Mouse (Mus musculus) right cerebral cortex, postnatal 25 days (tissue): ENCODE measurements around the gene Pla2g6.
A peak's percentile ranks its signal among the peaks of the same experiment; 100 is the strongest.

ENCODE experiments used
- DNase-seq: peaks from one replicate; pipeline ENCODE4 v3.0.0; 2022

Pla2g6 gene

DNA sequence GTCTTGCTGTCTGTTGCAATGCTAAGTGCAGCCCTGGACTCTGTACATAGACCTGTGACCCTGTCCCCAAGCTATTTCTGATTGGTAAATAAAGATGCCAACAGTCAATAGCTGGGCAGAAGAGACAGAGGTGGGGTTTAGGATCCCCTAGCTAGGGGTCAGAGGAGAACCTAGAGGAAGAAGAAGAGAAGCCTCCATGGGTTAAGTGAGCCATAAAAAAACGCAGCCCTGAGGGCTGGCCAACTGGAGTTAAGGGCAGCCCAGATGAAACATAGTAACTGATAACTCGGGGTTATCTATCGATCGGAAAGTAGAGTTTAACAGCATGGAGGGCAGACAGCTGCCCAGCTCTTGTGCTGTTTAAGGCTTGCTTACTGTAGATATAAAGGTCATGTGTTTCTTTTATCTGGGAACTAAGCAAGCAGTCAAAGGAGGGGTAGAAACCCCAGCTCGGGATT, 6.4 kb downstream of the Pla2g6 start:
- no peak for DNase-seq

DNA sequence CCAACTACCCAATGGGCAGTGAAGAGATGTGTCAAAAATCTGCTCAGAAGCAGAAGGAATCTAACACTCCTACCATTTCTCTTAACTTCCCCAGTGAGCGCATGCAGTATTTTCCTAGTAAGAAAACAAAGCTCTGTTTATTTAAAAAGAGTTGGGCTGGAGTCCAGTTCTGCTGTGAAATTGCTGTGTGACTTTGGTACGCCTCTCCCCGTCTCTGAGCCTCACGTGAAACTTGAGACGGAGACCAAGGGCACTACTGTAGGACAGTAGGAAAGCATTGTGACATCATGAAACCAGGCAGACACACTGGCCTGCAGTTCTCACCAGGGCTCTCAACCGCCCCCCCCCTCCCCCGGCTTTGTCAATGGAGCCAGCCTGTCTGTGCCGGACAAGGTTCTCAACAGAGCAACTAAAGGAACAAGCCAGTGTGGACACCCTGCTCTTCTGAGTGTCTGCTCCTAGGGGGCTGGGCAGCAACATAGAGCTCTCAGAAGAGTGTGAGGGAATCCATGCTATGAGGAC, 14.3 kb downstream of the Pla2g6 start:
- DNase-seq = no peak

DNA sequence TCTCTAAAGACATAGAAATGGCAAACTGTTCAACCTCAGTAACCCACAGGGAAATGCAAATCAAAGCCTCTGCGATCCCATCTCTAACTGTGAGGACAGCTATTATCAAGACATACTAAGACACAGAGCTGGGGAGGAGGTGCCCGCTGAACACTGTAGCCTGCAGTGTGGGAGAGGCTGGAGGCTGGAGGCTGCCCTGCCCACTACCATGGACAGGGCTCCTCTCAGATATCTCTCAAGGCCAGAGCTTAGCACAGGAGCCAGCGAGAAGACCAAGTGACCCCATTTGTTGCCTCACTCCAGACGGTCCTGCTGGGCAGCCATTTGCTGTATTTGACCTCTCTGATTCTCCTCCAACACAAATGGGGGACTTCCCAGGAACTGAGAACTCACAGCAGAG, 20.3 kb downstream of the Pla2g6 start:
- DNase-seq = no peak

DNA sequence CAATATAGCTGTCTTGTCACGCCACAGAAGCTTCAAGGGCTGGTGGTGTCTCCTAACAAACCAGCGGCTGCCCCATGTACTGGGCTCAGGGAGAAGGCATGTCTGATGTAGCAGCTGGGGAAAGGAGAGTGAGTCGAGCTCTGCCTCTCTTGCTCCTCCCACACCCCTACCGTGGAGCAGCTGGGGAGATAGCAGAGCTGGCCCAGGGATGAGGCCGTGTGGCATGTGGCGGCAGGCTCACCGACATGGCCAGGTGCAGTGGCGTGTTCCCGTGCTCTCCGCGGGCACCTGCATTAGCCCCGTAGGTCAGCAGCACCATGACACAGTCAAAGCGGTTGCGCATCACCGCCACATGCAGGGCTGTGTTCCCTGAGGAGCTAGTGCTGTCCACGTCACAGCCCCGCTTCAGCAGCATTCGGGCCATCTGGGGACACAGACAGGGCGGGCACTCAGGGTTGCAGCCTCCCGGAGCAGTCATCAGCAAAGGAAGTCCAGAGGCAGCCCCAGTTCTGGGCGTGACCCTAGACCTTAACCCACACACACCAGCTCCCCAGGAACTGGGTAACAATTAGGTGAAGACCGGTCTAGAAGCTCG, 22.1 kb downstream of the Pla2g6 start:
- no peak for DNase-seq

DNA sequence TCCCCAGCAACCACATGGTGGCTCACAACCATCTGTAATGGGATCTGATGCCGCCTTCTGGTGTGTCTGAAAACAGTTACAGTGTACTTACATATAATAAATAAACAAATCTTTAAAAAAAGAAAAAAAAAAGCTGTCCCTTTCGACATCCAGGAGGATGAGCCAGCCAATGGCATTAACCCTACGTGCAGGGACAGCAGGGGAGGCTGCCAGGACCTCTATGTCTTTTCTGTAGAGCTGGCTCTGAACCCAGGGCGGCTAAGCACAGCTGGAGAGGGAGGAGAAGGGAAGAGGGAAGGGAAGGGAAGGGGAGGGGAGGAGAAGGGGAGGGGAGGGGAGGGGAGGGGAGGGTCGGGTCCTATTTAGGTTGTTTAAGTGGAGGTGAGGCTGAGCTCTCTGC, 23.4 kb downstream of the Pla2g6 start:
- DNase-seq = no peak

DNA sequence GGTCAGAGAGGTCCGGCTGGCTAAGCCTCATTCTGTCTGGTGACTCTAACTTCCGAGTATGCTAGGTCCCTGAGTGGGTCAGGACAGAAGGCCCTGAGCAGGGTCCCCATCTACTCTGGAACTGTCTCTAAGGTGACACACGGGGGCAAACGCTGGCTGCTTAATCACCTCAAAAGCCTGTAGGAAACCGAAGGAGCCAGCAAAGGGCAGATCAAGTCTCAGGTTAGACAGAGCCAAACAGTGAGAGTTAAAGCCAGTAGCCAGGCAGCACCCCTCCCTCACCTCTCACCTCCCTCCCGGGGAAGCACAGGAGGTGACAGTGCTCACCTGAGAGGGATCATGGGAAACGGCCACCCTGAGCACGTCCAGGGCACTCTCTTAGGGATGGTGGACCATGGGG, 24.5 kb downstream of the Pla2g6 start:
- DNase-seq = no peak

DNA sequence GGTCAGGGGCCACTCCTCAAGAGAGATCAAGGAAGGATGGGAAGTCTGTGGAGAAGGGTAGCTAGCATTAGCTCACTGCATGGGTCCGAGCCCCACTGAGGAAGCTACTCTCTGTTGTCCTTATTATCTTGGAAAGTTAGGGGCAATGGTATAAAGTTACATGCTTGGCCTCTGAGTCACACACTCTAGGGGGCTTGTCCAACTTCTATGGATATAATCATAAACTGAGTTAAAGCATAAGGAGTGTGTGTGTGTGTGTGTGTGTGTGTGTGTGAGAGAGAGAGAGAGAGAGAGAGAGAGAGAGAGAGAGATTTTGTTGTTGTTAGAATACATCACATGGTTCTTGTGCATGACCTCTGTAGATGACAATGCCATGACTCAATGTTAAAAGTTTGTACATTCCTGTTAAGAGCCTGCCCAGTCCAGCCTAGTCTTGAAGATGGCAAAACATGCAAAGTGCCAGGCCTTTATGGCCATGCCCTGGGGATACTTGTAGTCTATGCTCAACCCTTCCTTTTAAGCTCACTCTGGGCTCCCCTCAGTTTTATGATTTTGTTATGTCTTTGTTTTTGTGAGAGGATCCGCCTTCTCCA, 28.5 kb downstream of the Pla2g6 start:
- DNase-seq = no peak

DNA sequence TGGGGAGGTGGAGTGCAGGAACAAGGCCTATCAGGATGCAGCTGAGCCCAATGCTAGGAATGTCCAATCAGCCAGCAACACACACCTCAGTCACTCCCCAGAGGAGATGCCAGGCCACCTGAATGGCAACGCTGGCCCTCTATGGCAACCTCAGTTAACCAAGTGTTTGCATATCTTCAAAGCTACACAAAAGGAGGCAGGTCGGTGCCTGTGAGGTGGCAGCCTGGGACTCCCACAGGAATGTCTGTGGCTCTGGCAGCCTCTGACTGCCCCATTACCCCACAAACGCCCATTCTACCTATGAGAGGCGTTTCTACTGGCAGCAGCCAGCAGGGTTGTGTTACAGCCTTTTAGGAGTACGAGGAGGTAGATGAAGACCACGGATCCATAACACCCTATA, 29.6 kb downstream of the Pla2g6 start:
- DNase-seq = no peak

DNA sequence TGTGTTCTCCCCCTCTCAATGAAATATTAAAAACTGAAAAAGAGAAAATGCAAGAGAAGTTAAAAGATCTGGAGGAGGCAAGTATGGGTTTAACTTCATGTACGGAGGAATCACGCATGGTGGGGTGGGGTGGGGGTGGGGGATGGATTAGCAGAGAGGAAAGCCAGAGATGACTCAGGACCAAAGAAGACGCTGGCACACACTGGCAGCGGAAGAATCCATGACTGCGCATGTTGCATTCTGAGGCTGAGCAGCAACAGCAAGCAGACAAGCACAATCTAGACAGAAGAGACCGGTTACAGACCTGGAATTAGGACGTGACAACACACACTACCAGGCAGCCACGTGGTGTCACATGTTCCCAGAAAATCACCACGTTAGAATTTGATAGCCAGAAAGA, 35.4 kb downstream of the Pla2g6 start:
- DNase-seq = no peak

DNA sequence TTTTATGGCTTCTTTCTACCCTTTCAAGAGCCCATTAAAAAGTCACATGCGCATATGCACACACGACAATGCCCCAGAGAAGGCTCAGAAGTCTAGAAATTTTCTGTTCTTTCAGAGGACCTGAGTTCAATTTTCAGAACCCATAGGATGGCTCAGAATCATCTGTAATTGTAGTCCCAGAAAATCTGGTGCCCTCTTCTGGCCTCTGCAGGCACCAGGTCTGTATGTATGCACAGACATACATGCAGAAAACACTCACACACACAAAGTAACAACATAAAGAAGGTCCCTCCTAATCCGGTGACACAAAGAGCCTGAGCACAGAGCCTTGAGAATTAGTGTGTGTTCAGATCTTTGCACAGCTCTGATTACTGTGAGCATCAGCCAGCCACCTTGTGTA, 37.9 kb downstream of the Pla2g6 start:
- DNase-seq = no peak

DNA sequence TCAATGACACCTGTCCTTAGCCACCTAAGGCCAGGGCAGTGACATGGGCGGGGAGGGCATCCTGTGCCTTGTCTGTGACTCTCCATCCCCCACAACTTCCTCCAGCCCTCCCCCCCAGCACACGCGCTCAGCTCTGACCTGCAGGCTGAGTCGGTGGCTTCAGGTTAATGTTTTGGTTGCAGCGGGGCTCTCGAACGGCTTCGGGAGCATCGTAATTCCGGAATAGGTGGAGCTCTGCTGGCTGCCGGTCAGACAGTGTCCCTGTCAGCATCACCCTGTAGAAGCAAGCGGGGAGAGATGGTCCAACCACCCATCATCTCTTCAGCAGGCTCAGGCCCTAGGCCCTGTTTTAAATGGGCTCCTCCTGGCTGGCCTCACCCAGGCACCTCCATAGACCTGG, 38.7 kb downstream of the Pla2g6 start:
- no peak for DNase-seq

DNA sequence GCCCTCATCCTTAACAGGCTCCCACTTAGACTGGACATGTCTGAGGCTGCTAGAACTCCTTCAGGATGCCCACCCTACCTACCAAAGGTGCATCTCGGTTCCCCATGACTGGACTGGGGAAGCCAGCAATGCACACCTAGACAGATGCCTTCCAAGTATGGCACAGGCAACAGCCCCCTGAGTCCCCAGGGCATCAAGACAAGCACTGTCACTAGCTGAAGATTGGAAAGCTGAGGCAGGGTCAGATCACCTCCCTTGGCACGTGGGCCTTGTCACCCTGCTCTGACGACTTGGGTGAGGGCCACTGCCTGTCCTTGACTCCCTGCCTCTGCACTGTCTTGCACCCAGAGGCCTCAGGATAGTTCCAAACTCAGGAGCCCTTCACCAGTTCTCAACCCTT, 39.8 kb downstream of the Pla2g6 start:
- DNase-seq = no peak

DNA sequence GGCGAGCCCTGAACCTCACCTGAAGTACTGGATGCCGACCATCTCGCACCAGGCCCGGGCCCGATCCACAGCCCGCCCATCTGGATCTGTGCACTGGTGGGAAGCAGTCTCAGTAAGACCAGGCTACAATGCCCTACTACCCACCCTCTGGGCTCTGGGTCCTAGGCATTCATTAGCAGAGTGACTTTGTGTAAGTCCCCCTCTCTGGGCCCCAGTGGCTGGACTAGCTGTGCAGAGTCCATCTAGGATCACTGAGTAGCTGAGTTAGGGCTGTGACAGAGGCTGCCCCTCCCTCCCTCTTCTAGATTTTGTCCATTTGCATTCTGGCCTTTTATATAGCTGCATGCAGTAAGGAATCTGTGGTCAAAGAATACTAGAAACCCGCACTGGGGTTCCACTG, 41.1 kb downstream of the Pla2g6 start:
- no peak for DNase-seq

DNA sequence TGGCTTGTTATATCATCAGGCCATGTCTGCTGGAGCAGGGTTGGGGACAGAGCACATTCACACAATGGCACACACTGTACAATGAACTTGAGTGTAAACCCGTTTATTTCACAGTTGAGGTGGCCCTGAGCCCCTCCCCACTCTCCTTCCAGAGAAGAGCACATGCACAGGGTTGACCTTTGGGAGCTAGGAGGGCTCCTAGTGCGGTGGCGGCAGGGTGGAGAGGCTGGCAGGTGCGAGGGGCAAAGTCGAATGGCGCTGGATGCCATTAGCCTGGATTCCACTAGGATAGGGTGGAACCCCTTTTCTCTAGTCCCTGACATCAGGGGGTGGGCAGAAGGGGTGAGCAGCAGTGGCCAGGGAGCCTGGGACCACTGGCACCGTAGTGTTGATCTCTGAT, 42.0 kb downstream of the Pla2g6 start:
- DNase-seq = no peak

DNA sequence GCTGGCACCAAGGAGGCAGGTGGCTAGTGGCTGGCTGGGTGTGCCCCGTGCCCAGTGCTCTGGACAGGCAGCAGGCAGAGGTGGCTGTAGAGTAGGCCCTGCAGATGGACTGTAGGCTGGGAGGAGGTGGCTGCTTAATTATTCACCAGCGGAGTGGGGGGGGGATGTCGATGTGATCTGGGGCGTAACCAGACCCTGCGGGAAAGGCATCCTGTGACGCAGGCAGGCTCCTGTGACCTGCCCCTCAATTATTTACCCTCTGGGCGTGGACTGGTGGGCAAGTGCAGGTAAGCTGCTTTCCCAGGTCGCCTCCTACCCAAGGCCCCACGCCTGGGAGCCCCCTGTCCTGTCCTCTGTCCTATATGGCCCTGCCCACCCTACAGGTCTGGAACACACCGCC, 42.8 kb downstream of the Pla2g6 start, which contains the start of gene Baiap2l2:
Gene Baiap2l2, minus strand, starts transcription at position 139 of the 400 bp plus-strand sequence.
- no peak for DNase-seq

DNA sequence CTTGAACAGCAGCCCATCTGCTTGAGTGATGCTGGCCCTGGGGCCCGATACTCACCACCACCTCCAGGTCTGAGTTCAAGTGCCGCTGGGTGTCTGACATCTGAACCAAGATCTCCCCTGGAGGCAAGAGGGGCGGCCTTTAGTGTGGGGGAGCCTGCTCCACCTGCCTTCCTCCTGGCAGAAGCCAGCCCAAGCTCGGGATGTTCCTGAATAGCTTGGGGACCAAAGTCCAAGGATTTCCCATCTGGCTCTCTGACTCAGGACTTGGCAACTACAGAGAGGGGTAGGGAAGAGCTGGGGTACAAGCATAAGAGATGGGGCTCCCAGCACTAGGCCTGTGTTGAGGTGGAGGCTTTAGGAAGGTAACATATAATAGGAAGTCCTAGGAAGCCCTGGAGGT, 44.8 kb downstream of the Pla2g6 start:
- DNase-seq = no peak

DNA sequence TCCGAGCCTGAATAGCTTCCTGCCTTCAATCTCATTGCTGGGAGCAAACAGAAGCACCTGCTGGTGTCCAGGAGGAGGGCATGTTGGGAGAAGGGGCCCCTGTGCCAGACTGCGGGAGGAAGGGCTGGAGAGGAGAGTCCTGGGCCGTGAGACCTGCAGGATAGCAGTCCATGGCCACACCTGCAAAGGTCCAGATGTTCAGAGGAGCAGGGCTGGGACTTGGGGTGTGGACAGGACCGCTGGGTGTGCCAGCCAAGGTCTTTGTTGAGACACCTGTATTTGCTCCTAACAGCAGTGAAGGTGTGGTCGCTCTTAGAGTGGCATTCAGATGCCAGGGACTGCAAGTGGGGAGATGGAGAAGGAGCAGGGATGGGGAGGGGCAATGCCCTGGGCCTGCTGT, 45.8 kb downstream of the Pla2g6 start:
- DNase-seq = no peak

DNA sequence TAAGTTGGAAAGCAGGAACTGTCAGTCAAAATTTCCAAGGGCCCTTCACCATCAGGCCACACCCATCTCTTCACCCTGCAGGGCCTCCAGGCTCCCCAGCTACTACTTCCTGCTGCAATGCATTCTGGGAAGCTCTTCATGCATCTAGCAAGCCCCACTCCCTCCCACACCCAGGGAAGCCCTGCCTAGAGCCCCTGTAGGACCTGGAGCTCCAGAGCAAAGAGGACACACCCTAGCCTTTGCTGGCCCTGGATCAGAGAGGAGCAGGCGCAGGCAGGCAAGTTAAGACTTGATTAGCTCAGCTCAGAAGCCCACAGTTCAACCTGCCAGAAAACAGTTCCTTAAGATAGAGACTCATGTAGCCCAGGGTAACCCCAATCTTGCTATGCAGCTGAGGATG, 46.8 kb downstream of the Pla2g6 start:
- no peak for DNase-seq

DNA sequence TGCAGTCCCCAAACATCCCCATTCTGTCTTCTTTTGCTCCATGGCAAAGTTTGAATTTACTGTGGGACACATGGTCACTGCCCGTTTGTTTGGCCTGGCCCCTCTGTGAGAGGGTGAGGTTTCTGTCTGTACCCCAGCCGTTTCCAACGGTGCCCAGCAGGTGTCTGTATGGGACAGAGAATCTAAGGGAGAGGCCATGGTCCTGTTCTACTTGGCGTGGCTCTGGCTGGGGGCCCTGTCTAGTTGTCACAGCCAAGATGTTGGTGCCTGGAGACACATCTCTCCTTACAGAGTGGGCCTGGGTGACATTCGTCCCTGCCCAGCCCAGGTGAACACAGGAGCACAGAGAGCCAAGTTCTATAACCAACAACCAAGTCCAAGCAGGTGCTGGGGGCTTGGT, 47.3 kb downstream of the Pla2g6 start:
- no peak for DNase-seq

DNA sequence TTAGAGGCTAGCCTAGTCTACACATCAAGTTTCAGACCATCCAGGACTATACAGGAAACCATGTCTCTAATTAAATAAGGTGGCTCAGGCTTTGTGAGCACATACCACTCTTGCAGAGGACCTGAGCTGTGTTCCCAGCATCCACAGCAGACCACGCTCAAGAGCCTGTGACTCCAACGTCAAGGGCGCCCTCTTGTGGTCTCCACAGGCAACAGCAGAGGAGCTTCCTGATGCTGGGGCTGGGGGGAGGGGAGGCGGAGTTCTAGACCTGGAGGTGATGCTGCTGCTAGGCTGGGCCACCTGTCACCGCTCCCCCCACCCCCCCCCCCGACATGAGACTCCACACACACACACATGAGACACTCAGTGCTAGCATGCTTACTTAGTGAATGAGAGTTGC, 48.0 kb downstream of the Pla2g6 start:
- DNase-seq = no peak

DNA sequence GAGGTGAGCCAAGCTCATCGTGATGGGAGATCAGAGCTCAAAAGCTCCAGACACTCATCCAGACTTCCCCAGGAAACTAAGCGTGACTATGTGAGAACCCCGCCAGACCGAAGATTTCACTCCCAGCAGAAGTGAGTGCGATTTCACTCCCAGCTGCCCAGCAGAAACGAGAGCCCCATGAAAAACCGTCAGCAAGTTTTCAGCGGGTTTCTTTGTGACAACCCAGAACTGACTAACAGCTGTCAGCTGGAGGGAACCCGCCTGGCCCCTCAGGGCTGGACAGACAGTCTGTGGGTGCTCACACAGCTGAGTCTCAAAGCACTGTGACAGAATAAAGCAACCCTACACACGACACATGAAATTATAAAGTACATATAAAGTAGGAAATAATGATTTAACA, 50.5 kb downstream of the Pla2g6 start:
- no peak for DNase-seq

DNA sequence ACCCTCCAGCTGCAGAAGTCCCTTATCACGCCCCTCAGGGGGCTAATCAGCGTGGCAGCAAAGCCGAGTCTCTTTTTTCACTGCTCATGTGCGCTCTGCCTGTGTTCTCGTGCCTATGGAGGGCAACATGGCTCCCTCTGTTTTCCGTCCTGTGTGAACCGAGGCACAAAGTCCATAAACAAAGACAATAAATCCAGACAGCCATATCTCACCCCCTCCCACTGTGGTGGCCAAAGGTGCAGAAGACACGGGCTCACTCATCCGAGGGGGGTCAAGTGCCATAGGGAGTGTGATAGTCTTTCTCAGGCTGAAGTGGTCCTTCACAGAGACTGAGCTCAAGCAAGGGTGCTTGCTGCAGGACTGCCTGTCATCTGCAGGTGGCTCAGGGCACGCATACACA, 55.2 kb downstream of the Pla2g6 start:
- DNase-seq = no peak

DNA sequence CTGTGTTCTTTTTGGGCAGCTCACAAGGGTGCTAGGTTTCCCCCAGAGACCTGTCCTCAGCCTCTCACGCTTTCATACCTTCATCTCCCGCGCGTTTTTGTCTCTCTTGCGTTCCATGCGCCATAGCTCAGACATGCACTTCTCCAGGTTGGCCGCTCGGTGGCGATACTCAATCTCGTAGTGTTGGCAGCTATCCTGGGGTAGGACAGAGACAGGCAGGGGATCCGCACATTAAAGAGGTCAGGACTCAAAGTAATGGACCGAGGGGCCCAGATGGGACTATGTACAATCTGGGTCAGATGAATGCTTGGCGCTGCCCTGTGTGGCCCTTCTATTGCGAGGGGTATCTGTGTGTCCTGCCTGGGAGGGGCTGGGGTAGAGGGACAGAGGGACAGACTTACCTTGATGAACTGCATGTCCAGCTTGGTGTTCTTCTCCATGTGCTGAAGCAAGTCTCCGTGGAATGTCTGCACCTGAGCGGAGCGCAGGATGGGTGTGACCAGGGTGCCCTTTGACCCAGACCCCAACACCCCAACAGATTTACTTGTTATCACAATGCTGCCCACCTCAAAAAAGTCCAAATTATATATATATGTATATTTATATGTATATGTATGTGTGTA, 57.0 kb downstream of the Pla2g6 start:
- no peak for DNase-seq

DNA sequence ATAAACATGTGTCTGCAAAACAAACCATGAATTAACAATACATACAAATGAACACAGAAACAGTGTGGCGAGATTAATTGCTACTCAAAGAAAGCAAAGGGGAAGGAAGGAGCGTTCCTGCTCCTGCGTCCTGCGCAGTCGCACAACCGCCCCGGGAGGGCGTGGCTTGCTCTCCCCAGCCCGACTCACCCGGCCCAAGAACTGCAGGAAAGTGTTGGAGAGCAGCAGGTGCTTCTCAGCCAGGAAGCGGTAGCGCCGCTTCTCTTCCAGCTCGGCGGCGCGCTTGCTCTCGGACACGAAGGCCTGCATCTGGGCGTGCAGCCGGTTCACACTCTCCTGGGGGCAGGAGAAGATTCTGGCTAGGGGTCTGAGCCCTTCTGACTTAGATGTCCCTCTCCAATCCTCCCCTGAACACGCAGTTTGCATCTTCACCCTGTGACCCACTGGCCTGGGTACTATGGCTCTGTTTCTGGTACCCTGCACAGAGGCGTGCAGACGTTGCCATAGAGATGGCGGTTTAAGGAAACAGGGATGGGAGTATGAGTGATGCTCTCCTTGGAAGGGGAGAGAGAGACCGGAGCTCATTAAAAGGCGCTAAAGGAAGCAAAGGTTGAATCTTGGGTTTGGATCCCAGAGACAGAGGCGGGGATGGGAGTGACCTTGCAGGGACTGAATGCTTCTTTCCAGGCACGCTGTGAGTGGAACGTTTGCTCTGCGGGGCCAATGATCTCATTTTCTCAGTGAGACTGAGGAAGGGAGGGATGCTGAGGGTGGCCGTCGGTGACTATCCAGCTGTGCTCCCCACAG, 57.7 kb downstream of the Pla2g6 start:
- DNase-seq = peak; percentile 57
